Mouse (Mus musculus) testis, adult 2 months (tissue): ENCODE data around the gene Rab35. TPM values are rescaled to one million over a fixed set of nuclear protein-coding genes. Genes with fewer than 3 reads are reported as not detected.

Experiments used
- H3K27ac ChIP-seq: fragments of 200-500 bp; 2 replicates; pipeline ENCODE4 v1.5.1; 2012; ENCODE audit warnings: low read depth, low read length; ENCODE audit not compliant: control insufficient read depth, insufficient read depth
- H3K27me3 ChIP-seq: fragments of 200-500 bp; 2 replicates; pipeline ENCODE4 v1.6.1; 2012; ENCODE audit warnings: mild to moderate bottlenecking, low read length, moderate library complexity; ENCODE audit not compliant: control insufficient read depth, insufficient read depth
- H3K36me3 ChIP-seq: fragments of 200-500 bp; 2 replicates; pipeline ENCODE4 v1.6.1; 2012; ENCODE audit warnings: mild to moderate bottlenecking, low read length; ENCODE audit not compliant: control insufficient read depth, insufficient read depth
- H3K4me1 ChIP-seq: fragments of 200-500 bp; 2 replicates; pipeline ENCODE4 v1.6.1; 2012; ENCODE audit warnings: low read length; ENCODE audit not compliant: control insufficient read depth, insufficient read depth
- H3K4me3 ChIP-seq: fragments of 200-500 bp; 2 replicates; pipeline ENCODE4 v1.5.1; 2012; ENCODE audit warnings: low read depth, mild to moderate bottlenecking, low read length, moderate library complexity, mixed read lengths; ENCODE audit not compliant: control insufficient read depth
- CTCF ChIP-seq: fragments of 200-500 bp; IDR thresholded peaks from 2 replicates; pipeline ENCODE4 v1.5.1; 2012; ENCODE audit warnings: low read depth, mild to moderate bottlenecking, inconsistent platforms, low read length, moderate library complexity; ENCODE audit not compliant: control insufficient read depth, insufficient read depth, insufficient replicate concordance
- POLR2A ChIP-seq: fragments of 200-500 bp; IDR thresholded peaks from 2 replicates; pipeline ENCODE4 v1.6.1; 2012; ENCODE audit warnings: low read depth, mild to moderate bottlenecking, inconsistent platforms, low read length, moderate library complexity; ENCODE audit not compliant: control insufficient read depth
- polyA plus RNA-seq: library from polyadenylated mRNA; depleted of rRNA; stranded (reverse); fragments of >200 nt; gene quantifications from 2 replicates; pipeline ENCODE4 v1.2.3, GENCODE M21; 2012

The Rab35 gene
- polyA plus RNA-seq, 1 experiment: 15.4 TPM

DNA sequence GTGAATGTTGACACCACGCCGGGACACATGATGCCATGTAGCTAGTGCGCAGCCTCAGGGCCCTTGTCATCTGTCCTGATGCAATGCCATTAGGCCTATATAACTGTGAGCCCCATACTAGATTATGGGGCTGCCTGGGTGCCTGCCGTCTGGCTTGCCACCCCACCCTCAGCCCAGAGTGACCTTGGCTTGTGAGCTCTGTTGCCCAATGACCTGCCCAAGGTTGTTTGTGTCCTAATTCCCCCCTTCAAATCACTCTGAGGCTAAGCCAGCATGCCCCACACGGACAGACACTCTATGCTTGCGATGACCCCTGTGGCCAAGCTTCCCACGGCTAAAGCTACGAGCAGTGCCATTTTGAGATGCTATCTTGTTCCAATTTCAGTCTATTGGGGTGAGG, 18.0 kb downstream of the Rab35 start:
- Histone ChIP-seq H3K4me1 (peaks cover 7% of the 10 kb centered on the region), H3K36me3 (no peaks in the 10 kb centered on the region; the same call in none of the 2 replicates), H3K27ac (no peak overlapping the region), H3K4me3 (no peak overlapping the region), H3K27me3 (no peaks in the 10 kb centered on the region)
- no peak for TF ChIP-seq POLR2A
- TF ChIP-seq CTCF: no peak

DNA sequence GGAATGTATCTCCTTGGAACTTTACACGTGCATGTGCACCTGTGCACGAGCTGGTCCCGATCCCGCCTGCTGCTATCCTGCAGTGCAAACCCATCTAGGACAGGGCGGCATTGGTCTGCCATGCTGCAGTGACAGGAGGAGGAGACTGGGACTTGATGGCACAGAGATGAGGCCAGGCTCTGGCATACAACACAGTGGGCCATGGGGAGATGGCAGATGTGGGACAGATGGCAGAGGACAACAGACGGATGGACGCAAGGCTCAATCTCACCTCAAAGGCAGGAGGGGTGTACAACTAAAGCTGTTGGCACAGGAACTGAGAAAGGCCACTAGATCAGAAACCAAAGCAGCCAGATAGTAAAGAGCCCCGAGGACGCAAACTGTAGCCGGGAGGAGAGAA, 19.2 kb downstream of the Rab35 start:
- Histone ChIP-seq H3K27ac (no peak overlapping the region), H3K36me3 (no peaks in the 10 kb centered on the region; the same call in none of the 2 replicates), H3K4me3 (no peak overlapping the region), H3K27me3 (no peaks in the 10 kb centered on the region), H3K4me1 (peaks cover 7% of the 10 kb centered on the region)
- TF ChIP-seq POLR2A: no peak
- TF ChIP-seq CTCF: no peak

DNA sequence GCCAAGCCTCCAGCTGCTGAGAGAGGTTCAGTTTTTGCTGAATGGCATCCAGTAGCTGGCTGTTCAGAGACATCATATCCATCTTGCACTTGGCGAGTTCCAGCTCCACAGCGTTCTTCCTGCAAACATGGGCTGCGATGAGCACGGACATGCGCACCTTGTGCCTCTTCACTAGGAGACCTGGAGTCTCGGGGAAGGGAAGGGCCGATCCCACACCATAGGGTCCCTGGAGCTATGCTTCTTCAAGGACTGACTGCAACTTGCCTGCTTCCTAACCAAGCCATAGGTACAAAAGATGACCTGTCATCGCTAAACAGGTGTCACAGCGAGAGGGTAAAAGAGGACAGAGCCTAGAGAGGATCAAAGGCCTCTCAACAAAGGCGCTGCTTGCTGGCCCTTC, 20.1 kb downstream of the Rab35 start:
- Histone ChIP-seq H3K36me3 (no peaks in the 10 kb centered on the region; the same call in none of the 2 replicates), H3K4me1 (peaks cover 7% of the 10 kb centered on the region), H3K27me3 (no peaks in the 10 kb centered on the region), H3K4me3 (no peak overlapping the region), H3K27ac (no peak overlapping the region)
- TF ChIP-seq POLR2A: no peak
- TF ChIP-seq CTCF: no peak

DNA sequence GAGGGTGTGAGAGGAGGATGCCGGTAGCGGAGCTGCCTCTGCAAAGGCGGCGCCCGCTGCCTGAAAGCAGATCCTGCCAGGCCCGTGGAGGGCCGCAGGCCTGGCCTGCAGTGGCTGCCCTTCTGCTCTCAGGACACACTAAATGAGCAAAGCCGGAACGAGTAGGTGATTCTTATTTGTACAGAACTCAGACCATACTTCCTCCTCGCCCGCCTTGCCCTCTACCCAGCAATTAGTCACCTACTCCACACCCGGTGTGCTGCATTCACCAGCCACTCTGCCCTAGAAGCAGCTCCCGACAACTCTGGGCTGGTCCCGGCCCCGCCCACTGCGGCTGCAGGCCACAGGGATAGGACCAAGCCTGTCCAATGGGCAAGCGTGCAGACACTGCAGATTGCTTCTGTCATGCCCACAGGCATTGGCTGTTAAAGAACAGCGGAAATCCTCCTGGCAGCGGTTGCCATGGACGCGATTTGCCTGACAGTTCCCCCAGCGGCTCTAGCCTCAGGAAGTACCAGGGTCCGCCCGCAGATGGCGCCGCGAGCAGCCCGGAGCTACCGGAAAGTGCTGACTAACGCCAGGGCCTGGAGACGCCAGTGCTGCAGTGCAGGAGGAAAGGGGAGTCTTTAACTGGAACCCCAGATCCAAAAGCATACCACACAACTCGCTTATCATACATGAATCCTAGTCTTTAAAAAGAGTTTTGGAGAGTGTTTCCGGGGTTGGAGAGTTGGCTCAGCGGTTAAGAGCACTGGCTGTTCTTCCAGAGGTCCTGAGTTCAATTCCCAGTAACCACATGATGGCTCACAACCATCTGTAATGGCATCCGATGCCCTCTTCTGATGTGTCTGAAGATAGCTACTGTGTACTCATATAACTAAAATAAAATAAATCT, 21.2 kb downstream of the Rab35 start:
- Histone ChIP-seq H3K27ac (peak overlapping the region; percentile 62), H3K27me3 (no peaks in the 10 kb centered on the region), H3K4me1 (peaks cover 7% of the 10 kb centered on the region), H3K4me3 (peak overlapping the region; percentile 78), H3K36me3 (no peaks in the 10 kb centered on the region)
- TF ChIP-seq CTCF: peak; percentile 81
- peak; percentile 93 for TF ChIP-seq POLR2A

DNA sequence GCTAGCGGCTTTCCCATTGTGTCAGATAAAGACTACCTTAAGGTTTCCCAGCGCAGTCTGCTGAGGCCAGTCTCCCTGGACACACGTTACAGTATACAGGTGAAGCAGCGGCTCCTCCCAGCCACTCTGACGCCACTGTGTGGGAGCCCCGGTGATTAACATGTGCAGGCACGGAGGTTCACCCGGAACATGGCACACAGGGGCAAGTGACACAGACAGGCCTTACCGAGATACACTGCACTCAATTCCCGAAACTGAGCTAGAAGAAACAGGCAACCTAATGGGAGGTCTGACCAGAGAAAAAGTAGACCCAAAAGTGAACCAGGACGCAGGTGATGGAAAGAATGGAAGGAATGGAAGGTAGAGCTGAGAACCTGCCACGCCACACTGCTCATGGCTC, 22.1 kb downstream of the Rab35 start:
- H3K4me3 ChIP-seq: no peak overlapping the region
- no peaks in the 10 kb centered on the region for H3K36me3 ChIP-seq
- TF ChIP-seq POLR2A: no peak
- TF ChIP-seq CTCF: no peak
- H3K4me1 ChIP-seq: peaks cover 7% of the 10 kb centered on the region
- H3K27ac ChIP-seq: no peak overlapping the region
- no peaks in the 10 kb centered on the region for H3K27me3 ChIP-seq

DNA sequence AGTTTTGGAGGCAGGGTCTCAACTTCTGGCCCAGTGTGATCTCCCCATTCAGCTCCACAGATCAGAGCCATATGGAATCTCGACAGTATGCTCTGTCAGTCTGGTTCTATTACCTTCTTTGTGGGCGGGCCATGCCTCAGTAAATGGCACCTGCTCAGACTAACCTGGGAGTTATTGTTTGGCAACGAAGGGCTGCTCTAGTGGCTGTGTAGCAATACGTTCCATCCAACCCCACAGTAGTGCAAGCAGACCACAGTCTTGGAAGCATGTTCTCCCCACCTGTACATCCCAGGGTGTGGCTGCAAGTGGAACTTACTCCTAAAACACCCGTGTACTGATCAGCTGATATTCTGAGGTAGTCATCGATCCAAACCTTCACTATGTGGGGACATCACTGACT, 25.0 kb downstream of the Rab35 start:
- Histone ChIP-seq H3K4me3 (no peak overlapping the region), H3K27ac (no peak overlapping the region), H3K36me3 (no peaks in the 10 kb centered on the region), H3K4me1 (peaks cover 7% of the 10 kb centered on the region), H3K27me3 (no peaks in the 10 kb centered on the region)
- no peak for TF ChIP-seq CTCF
- TF ChIP-seq POLR2A: no peak

DNA sequence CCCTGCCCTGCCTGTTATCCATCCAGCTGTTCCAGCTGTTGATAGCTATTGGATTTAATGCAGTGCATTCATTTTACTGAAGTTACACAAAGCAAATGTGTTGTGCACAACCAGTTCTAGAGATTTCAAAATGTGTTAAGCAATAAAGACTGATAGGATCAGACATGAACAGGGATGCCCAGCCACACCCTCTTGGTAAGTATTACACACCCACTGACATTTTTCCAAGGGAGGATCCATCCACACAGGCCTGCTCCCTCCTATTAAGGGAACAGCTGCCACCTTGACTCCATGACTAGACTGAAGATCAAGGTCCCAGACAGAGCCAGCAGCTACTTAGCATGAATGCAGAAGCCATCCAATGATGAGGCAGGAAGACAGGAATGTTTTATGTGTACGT, 25.5 kb downstream of the Rab35 start:
- no peaks in the 10 kb centered on the region for H3K27me3 ChIP-seq
- TF ChIP-seq POLR2A (no peak), CTCF (no peak)

DNA sequence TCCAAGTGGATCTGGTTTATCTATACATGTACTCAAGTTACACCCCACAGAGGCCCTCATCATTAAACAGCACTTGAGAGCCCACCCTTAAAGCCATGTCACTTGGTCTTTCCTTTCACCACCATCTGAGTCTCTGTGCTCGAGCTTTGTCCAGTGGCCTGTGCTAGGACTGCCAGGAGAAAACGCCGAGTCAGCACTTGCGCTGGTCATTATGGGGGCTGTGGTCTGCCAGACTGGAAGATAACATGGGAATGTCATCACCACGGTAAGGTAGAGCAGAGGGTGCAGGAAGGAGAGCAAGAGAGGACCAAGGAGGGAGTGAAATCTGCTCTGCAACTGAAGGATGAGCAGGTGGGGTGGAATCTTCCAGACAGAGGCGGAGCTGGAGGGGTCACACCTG, 26.6 kb downstream of the Rab35 start:
- no peaks in the 10 kb centered on the region for H3K27me3 ChIP-seq
- H3K4me3 ChIP-seq: no peak overlapping the region
- H3K27ac ChIP-seq: no peak overlapping the region
- peaks cover 3% of the 10 kb centered on the region for H3K4me1 ChIP-seq
- no peaks in the 10 kb centered on the region for H3K36me3 ChIP-seq
- TF ChIP-seq POLR2A: no peak
- no peak for TF ChIP-seq CTCF

More for the DNA sequence above, 25.5 kb downstream of the Rab35 start:
- Histone ChIP-seq H3K4me1 (peaks cover 7% of the 10 kb centered on the region), H3K4me3 (no peak overlapping the region), H3K27ac (no peak overlapping the region), H3K36me3 (no peaks in the 10 kb centered on the region)
